Mouse (Mus musculus) lung, postnatal 0 days (tissue): Measurements from ENCODE around the gene Glrx5. TPM values are rescaled to one million over a fixed set of nuclear protein-coding genes. Genes with fewer than 3 reads are reported as not detected.
A peak's percentile ranks its signal among the peaks of the same experiment; 100 is the strongest.

Source experiments
- ATAC-seq: fragments of 200-750 bp; cut with Nextera tagmentation; 2 replicates; pipeline ENCODE4 v1.8.0; 2017; ENCODE audit warnings: moderate library complexity
- DNase-seq: peaks from one replicate; pipeline ENCODE4 v3.0.0-alpha.2; 2016; ENCODE audit warnings: low spot score
- H3K27ac ChIP-seq: fragments of 300-500 bp; sonication (generic); 2 replicates; pipeline ENCODE4 v1.5.1; 2014; ENCODE audit warnings: antibody characterized with exemption, mild to moderate bottlenecking, low read length, mixed read lengths
- H3K27me3 ChIP-seq: fragments of 300-500 bp; sonication (generic); replicated peaks from 2 replicates; pipeline ENCODE4 v1.6.1; 2014; ENCODE audit warnings: low read length, mixed read lengths; ENCODE audit not compliant: insufficient read depth
- H3K36me3 ChIP-seq: fragments of 300-500 bp; sonication (generic); 2 replicates; pipeline ENCODE4 v1.6.1; 2014; ENCODE audit warnings: low read length, mixed read lengths; ENCODE audit not compliant: insufficient read depth
- H3K4me1 ChIP-seq: fragments of 300-500 bp; sonication (generic); 2 replicates; pipeline ENCODE4 v1.6.1; 2014; ENCODE audit warnings: antibody characterized with exemption, low read depth, low read length, mixed read lengths; ENCODE audit not compliant: insufficient read depth
- H3K4me2 ChIP-seq: fragments of 300-500 bp; sonication (generic); replicated peaks from 2 replicates; pipeline ENCODE4 v1.6.1; 2014; ENCODE audit warnings: low read depth, mild to moderate bottlenecking, low read length, moderate library complexity, mixed read lengths
- H3K4me3 ChIP-seq: fragments of 300-500 bp; sonication (generic); 2 replicates; pipeline ENCODE4 v1.5.1; 2014; ENCODE audit warnings: low read depth, low read length
- H3K9ac ChIP-seq: fragments of 300-500 bp; sonication (generic); replicated peaks from 2 replicates; pipeline ENCODE4 v1.6.1; 2014; ENCODE audit warnings: low read depth, mild to moderate bottlenecking
- H3K9me3 ChIP-seq: fragments of 300-500 bp; sonication (generic); 2 replicates; pipeline ENCODE4 v1.6.1; 2016; ENCODE audit warnings: low read length, mixed read lengths
- CTCF ChIP-seq: IDR thresholded peaks from 2 replicates; pipeline ENCODE4 v1.5.1; 2016; ENCODE audit warnings: antibody characterized with exemption, mild to moderate bottlenecking
- EP300 ChIP-seq: IDR thresholded peaks from 2 replicates; pipeline ENCODE4 v1.6.1; 2016; ENCODE audit warnings: antibody characterized with exemption, mild to moderate bottlenecking, control low read depth
- WGBS: fragments of 180-500 bp; shearing (Covaris S2); extraction: QIAGEN DNeasy Blood & Tissue Kit; methylation state at CpG from one replicate; pipeline ENCODE4 v1.1.7; 2014; 5-methylcytosine and 5-hydroxymethylcytosine counted together
- polyA plus RNA-seq: library from polyadenylated mRNA; unstranded; fragments of >200 nt; fragmentation: Nextera tagmentation; extraction: Ambion mirVana; gene quantifications from 2 replicates; pipeline ENCODE4 v1.2.1, GENCODE M21; 2015

Gene Glrx5
- polyA plus RNA-seq, 1 experiment from 2014 or later, result 127 TPM

- TF ChIP-seq EP300 (no peak), CTCF (no peak)
These were observed 6.4 kb upstream of the Glrx5 start for GRCm38 (mm10) chr12:105025947-105026586.

DNA sequence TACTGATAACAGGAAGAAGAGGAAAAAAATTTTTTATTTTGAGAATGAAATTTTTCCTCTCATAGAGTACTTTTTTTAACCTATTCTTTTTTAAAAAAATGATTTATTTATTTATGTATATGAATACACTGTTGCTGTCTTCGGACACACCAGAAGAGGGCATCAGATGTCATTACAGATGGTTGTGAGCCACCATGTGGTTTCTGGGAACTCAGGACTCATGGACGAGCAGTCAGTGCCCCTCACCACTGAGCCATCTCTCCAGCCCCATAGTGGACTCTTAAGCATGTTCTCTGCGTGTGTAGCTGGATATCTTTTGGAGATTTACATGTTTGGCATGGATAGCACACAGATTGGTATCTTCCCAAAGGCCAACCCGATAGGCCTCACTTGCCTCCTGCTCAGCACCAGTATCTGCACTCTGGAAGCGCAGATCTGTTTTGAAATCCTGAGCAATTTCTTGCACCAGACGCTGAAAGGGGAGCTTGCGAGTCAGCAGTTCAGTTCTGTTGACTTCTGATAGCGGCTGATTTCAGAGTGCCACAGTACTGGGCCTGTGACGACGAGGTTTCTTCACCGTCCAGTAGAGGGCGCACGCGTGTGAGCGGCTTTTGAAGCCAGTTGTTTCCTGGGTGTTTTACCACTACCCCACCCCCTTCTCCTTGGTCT is 5.0 kb upstream of the Glrx5 start:
- no peak overlapping the region for H3K4me2 ChIP-seq
- H3K36me3 ChIP-seq, result no peaks in the 10 kb centered on the region
- no peak overlapping the region for H3K9ac ChIP-seq
- no peak overlapping the region for H3K4me3 ChIP-seq
- no peaks in the 10 kb centered on the region for H3K27me3 ChIP-seq
- no peaks in the 10 kb centered on the region for H3K9me3 ChIP-seq
- H3K27ac ChIP-seq, result no peak overlapping the region
- no peak for TF ChIP-seq EP300
- peak; percentile 80 for TF ChIP-seq CTCF
- WGBS, result 31% methylated on average over 15 of the region's 15 CpGs
- peak; percentile 83 for DNase-seq
- no peak for ATAC-seq
- H3K4me1 ChIP-seq, result peaks cover 10% of the 10 kb centered on the region; the same call in 1 of the 2 replicates

More at GRCm38 (mm10) chr12:105025947-105026586, 6.4 kb upstream of the Glrx5 start:
- DNase-seq (no peak), ATAC-seq (no peak)
- Histone ChIP-seq H3K27me3 (no peaks in the 10 kb centered on the region), H3K4me3 (no peak overlapping the region), H3K9me3 (no peaks in the 10 kb centered on the region), H3K4me2 (no peak overlapping the region), H3K4me1 (peaks cover 4% of the 10 kb centered on the region; the same call in 1 of the 2 replicates), H3K9ac (no peak overlapping the region), H3K36me3 (no peaks in the 10 kb centered on the region), H3K27ac (no peak overlapping the region)
- WGBS, result 61% methylated on average over 10 of the region's 10 CpGs

DNA sequence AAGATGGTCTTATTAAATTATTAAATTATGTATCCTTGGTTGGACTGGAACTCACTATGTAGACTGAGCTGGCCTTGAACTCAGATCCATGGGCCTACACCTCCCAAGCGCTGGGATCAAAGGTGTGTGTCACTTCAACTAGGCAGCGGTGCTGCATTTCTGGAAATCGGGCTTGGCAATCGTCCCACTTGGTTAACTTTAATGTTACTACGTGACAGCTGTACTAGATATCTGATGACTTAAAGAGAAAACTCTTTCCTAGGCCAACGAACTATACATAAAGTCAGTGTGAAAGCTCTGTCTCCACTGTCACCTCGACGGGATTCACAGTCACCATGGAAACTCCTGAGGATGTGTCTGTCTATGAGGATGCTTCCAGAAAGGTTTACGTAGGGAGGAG is 2.6 kb upstream of the Glrx5 start:
- Histone ChIP-seq H3K4me1 (peaks cover 21% of the 10 kb centered on the region; the same call in 1 of the 2 replicates), H3K27ac (no peak overlapping the region), H3K9me3 (no peaks in the 10 kb centered on the region), H3K4me2 (no peak overlapping the region), H3K36me3 (no peaks in the 10 kb centered on the region), H3K9ac (no peak overlapping the region), H3K27me3 (no peaks in the 10 kb centered on the region), H3K4me3 (no peak overlapping the region)
- DNase-seq (no peak), ATAC-seq (no peak)
- 79% methylated on average over 9 of the region's 9 CpGs for WGBS
- TF ChIP-seq EP300 (no peak), CTCF (no peak)

GRCm38 (mm10) chr12:105031081-105032058 is 1.1 kb upstream of the Glrx5 start:
- Histone ChIP-seq H3K9me3 (no peaks in the 10 kb centered on the region), H3K36me3 (no peaks in the 10 kb centered on the region), H3K4me1 (peaks cover 21% of the 10 kb centered on the region; the same call in 1 of the 2 replicates), H3K27ac (peak overlapping the region; percentile 60; the same call in 1 of the 2 replicates), H3K9ac (peak overlapping the region; percentile 30), H3K4me3 (peak overlapping the region; percentile 68), H3K4me2 (peak overlapping the region; percentile 84), H3K27me3 (no peaks in the 10 kb centered on the region)
- DNase-seq (peak; percentile 17), ATAC-seq (no peak)
- WGBS, result 5% methylated on average over 37 of the region's 37 CpGs
- TF ChIP-seq EP300, result no peak
- TF ChIP-seq CTCF, result no peak

DNA sequence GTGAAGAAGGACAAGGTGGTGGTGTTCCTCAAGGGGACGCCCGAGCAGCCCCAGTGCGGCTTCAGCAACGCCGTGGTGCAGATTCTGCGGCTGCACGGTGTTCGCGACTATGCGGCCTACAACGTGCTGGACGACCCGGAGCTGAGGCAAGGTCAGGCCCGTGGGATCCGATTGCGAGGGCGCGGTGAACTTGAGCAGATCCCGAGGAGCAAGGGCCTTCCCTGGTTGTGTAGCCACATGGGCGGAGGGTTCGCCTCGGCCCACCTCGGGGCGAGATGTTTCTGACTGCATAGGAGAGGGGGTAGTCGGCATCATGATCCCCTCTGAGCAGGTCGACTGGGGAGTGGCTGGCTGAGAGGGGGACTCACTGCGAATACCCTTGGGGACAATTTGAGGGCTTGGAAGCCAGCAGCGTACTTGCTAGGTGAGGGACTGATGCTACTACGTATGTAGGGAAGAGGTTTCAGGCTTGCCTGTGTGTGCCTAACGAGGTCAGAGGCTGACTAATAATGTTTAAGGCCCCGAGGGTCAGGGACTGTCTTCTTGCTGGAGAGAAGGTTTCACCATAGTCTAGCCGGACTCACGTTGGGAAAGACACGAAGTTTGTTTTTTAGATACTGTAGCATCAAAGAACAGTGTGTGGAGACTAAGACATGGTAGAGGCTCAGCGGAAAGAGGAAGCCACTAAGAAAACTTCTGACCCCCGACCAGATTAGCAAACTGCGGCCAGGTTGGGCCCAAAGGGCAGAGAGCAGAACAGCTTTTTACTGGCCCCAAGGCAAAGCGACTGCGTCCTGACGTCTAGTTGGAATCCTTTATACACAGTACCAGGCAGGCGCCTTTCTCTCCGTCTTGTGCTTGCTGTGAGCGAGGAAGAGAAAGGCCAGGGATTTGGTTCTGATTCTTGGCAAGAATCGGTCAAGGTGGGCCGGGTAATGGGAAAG is 616 bp downstream of the Glrx5 start:
- peak; percentile 40 for ATAC-seq
- Histone ChIP-seq H3K9me3 (no peaks in the 10 kb centered on the region), H3K36me3 (no peaks in the 10 kb centered on the region), H3K27ac (peak overlapping the region; percentile 87), H3K9ac (peak overlapping the region; percentile 65), H3K27me3 (no peaks in the 10 kb centered on the region), H3K4me1 (peaks cover 21% of the 10 kb centered on the region; the same call in 1 of the 2 replicates), H3K4me3 (peak overlapping the region; percentile 68), H3K4me2 (peak overlapping the region; percentile 76)
- TF ChIP-seq EP300, result no peak
- peak; percentile 28; the same call in 1 of the 2 replicates for TF ChIP-seq CTCF
- DNase-seq, result peak; percentile 62
- WGBS, result 2% methylated on average over 45 of the region's 45 CpGs
